Mouse (Mus musculus): ENCODE measurements around the gene Shisa4.

Shisa4 gene

DNA sequence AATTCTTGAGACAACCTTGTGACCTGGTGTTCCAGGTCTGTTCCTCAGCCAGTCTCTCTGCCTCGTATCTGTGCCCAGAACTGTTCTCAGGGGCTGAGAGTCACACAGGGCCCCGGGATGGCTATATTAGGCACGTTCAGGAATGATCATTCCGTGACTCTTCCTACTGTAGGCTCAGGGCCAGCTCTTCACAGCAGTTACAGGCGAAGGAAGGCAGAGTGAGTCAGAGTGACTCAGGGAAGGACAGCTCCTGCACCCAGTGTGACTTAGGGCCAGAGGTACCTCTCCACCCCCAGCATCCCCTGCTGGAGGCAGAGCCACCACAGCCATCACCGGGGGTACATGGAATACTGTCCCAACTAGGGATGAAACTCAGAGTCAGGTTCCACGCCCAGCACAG, 8.0 kb downstream of the Shisa4 start:
- DNase-seq (ENCODE audit: low spot score in 2 of 2) = no peak

DNA sequence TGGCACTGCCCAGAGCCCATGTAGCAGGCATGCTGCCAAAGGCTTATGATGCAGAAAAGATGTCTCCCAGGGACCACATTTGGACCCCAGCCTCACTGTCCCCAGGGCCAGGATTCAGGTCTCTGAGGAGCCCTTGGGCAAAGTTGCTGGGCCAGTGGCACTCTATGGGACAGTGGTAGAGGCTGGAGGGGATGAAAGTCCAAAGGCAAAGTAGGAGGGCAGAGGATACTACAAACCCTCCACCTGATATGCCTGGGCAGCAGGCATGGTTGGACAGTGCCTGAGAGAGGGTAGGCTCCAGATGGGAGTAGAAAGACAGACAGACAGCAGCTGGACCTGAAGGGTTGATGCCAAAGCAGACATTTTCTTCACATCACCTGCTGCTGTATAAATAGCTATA, 8.7 kb downstream of the Shisa4 start:
- no peak for DNase-seq (ENCODE audit: low spot score in 2 of 2)

DNA sequence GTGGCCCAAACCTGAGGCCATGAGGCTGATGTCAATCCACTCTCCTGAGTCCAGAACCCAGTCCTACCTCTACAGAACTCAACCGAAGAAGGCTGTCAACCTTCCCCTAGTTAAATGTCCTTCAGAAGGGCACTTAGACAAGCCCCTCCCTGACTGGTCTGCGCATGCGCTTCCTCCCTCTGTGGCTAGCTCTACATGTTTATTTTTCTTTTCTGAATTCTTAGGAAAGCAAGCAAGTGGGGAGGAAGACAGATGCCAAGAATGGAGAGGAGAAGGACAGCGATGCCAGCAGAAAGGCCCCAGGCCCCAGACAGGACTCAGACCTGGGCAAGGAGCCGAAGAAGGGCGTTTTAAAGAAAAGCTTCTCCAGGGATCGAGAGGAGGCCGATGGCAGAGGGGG, 11.6 kb downstream of the Shisa4 start:
- no peak for DNase-seq (ENCODE audit: low spot score in 2 of 2)

DNA sequence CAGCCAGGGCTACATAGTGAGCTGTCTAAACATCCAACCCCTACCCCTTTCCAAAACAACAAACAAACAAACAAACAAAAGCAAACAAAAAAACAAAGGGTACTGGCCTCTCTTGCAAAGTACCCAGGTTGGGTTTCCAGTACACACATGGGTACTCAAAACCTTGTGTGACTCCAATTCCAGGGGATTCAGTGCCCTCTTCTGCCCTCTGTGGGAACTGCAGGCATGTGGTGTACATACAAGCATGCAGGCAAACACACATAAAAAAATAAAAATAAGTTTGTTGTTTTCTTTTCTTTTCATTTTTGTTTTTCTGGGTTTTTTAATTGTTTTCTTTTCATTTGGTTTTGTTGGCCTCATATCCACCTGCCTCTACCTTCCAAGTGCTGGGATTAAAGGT, 12.9 kb downstream of the Shisa4 start:
- DNase-seq (ENCODE audit: low spot score in 2 of 2) = no peak

DNA sequence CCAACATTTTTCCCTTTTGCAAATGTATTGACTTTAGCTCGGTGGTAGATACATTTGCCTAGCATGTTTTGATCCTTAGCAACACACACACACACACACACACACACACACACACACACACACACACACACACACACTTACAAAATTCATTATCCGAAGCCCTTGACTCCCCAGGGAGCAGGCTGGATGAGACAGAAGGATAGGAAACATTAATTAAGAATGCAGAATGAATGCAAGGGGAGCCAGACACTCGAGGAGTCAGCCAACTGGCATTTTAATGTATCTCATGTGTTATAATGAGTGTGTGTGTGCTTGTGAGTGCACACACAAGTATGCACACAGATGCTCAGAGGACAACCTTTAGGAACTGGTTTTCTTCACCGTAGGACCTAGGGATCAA, 13.5 kb downstream of the Shisa4 start:
- no peak for DNase-seq (ENCODE audit: low spot score in 2 of 2)

DNA sequence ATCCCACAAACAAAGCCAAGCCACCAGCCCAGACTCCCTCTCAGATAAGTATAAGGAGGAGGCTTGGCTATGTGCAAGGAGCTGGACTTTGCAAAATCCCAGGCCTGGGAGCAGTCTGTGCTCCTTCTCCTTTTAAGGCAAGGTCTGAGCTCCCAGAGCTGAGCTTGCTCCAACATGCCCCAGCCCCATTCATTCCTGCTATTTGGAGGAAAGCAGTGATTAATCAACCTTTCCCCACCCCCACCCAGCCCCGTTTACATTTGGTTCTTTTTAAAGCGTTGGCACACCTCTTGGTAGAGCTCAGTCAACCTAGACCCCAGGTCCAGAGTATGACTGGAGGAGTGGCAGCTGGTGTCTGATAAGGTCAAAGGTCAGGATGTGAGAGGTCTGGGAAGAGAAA, 16.0 kb downstream of the Shisa4 start:
- no peak for DNase-seq (ENCODE audit: low spot score in 2 of 2)

DNA sequence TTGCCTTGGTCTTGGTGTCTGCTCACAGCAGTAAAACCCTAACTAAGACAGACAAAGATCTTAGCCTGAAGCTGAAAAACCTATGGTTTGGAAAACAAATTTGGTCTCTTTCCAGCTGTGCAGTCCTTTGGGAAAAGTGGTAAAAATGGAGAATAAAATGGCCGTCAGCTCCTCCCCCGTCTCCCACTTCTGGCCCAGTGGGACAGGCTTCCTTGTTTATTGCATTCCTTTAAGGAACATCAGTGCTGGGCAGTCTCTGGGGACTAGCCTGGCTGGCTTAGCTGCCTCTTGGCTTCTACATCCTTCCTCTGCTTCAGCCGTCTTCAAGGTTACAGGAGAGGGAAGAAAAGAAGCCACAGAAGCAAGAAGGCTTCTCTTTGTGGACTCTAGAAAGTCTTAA, 23.1 kb downstream of the Shisa4 start:
- no peak for DNase-seq (ENCODE audit: low spot score in 2 of 2)

DNA sequence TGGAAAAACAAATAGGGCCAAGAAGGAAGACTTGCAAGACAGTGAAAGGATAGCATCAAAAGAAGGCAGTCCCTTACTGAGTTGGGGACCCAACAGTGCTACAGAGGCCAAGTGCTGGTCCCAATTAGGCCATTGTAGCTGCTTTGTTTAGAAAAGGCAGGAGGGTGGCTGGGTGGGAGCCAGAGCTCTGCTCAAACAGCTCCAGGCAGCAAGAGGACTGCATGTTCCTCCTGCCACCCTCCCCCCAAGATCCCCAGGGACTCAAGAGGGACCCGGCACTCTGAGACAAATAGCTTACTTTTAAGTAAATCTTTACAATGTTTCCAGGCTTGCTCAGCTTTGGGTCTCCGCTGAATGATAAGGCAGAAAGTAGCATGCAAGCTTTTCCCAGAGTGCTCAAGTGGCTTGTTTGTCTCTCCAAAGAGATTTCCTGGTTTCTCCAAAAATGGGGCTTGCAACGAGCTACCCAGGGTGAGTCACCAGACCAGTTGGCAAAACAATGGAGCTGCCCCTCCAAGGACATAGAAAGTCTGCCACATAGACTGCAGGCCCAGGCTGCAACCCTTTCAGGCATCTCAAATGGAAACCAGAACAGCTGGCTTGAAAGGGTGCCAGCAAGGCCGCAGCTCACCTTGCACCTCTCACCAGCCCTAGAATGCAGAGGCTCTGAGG, 27.4 kb downstream of the Shisa4 start:
- DNase-seq (ENCODE audit: low spot score in 2 of 2) = peak in 1 of 2 experiments; percentile 67

DNA sequence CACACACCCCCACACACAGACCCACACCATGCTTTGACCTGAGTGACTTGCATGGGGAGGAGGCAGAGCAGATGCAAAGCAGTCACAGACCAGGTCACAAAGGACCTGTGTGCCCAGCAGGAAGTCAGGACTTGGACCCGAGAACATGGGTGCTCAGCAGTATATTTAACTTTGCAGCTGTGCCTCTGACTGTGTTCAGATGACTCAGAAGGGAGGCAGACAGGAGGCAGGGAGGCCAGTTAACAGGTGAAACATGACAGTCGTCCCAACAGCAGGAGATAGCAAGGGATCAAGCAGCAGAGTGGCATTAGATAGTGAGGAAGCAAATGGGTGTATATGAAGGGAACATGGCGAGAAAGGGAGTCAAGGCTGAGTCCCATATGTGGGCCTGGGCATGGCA, 28.1 kb downstream of the Shisa4 start:
- no peak for DNase-seq (ENCODE audit: low spot score in 2 of 2)

DNA sequence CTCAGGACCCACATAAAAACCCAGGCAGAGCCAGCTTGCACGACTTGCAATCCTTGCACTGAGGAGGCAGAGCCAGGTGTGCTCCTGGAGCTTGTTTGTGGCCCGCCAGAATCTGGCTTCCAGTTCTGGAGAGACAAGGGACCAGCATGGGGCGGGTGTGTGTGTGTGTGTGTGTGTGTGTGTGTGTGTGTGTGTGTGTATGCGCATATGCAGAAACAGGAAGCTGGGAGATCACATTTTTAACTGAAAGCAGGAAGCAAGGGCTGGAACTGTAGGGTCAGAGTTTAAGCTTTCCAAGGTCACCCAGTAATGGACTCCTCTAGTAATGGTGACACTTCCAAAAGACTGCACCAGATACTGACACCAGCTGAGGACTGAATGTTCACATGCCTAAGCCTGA, 31.0 kb downstream of the Shisa4 start:
- DNase-seq (ENCODE audit: low spot score in 2 of 2) = no peak

DNA sequence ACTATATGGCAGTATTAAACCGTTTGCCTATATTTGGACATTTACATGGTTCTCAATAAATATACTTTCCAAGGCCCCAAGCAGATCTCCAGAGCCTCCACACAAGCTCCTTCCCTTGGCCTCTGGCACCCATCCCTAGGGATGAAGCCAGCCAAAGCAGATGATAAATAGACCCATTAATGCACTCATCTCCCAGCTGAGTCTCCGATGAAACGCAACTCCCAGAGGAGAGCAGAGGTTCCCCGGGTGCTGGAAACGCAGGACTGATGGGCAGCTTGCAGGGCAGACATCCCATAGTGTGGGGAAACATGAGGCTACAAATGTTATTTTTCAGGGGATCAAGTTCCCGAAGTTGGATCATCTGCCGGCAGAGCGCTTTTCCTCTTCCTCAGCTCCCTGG, 33.1 kb downstream of the Shisa4 start:
- no peak for DNase-seq (ENCODE audit: low spot score in 2 of 2)

DNA sequence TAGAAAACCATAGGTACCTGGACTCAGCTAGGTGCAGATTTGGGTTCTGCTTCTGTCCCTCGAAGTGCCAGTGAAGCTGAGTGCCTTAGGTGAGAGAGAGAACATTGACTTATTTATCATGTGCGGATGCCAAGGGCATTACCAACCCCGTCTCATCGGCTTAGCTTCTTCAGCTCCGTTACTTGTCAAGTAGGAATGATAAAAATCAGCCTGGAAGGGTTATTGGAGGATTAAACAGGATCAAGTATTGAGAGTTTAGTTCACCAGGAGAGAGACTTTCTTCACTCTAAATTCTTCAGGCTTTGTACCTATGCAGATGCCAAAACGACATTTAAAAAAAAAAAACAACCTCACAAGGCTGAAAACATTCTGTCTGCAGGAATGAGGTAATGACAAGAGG, 44.5 kb downstream of the Shisa4 start:
- no peak for DNase-seq (ENCODE audit: low spot score in 2 of 2)

DNA sequence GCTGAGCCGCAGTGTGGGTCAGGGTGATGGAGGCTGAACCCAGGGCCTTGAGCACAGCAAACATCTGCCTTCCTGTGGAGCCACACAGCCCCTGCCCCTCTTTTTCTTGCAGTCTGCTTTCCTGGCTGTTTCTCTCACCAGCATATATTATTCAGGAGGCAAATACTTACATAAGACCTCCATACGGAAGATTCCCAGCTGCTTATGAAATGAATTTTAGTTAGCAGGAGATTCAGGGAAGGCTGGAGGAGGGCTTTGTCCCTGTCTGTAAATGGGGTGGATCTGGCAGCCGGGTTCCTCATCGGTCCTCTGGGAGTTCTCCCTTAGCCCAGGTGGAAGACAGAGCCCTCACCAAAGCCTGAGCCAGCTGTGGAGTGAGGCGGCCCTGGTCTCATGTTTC, 46.7 kb downstream of the Shisa4 start:
- DNase-seq (ENCODE audit: low spot score in 2 of 2) = no peak

DNA sequence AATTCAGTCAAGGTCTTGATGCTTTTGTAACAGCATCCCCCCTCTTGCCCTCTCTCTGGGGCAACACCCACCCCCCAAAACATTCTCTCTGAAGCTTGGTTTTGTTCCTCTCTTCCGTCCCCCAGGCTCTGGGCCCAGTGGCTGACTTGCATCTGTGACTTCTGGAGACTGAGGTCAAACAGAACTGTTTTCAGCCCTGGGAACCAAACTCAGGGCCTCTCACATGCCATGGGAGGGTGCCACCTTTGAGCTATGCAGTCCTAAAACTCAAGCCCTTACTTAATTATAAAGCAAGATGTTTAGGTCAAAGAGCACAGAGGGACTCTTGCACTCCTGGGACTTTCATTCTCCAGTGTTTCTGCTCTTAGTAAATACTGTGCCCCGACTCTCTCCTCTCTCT, 49.1 kb downstream of the Shisa4 start:
- DNase-seq (ENCODE audit: low spot score in 2 of 2) = no peak

DNA sequence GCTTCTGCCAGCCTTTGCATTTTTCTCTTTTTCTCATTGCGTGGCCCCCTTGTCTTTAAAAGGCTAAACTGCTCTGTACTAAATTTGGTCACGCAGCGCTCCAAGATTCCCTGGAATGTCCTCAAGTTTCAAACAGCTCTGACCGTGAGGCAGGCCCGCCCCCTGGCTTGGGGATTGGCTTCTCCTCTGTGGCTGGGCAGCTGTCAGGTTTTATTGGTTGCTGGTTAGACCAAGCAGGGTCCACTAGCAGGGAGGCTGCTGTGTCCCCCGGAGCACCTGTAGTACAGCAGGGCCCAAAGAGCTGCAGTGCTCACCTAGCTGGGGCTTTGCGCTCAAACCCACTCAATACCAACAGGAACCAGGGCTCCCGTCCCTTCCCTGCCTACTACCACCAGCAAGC, 50.5 kb downstream of the Shisa4 start, which contains the start of gene Lmod1:
Gene Lmod1, plus strand, starts transcription at position 237 of the 400 bp plus-strand sequence.
- no peak for DNase-seq (ENCODE audit: low spot score in 2 of 2)

DNA sequence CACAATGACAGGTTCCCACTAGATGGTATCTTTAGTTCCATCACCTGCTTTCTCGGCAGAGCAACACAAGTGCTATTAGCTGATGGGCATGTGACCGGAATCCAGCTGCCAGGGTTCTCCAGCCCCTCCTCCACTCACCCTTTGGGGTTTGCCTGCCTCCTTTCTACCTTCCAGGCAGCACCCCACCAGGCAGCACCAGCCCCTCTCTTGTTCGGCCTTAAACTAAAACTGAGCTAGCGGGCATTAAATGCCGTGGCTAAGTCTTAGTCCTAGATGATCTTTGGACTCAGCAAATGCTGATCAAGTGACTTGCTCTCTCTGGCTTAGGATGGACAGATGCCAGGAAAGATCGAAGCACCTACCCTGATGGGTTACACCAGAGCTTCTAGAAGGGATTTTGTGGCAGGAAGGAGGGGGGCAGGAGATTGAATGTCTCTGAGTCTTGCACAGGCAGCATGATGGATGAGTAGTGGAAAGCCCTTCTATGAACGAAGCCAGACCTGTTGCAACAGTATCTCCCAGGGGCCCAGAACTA, 51.6 kb downstream of the Shisa4 start:
- no peak for DNase-seq (ENCODE audit: low spot score in 2 of 2)
